ENCODE assay signal across 12 mouse cellular contexts in genomic region chr11:99366791-99367190, GRCm38 (mm10). TPM values are rescaled to one million over a fixed set of nuclear protein-coding genes. Genes with fewer than 3 reads are reported as not detected.
DNase-seq lines count a peak whose midpoint lies in the region; ATAC-seq lines count a peak whose summit lies in the region.
"Had no signal": no experiment of that assay in that cellular context is flagged by ENCODE, and none has a peak within 500 bp of the region (broad histone marks: within the 10 kb centered on the region; RNA-seq: fewer than 3 reads in every experiment).

No protein-coding gene starts in this region.

- no peak overlapping the region for H3K4me3 ChIP-seq in embryonic facial prominence, embryonic 14.5 days (ENCODE audit: low read depth, low read length)
- H3K4me3 ChIP-seq: lung, embryonic 15.5 days; neural tube, embryonic 13.5 days had no signal

- intact Hi-C loops in gastrocnemius, postnatal 14 days (cut with DNase I; ENCODE audit: low total_unique reads) = no loop called here

- H3K4me1 ChIP-seq in embryonic facial prominence, embryonic 14.5 days (ENCODE audit: control insufficient read depth, insufficient read depth, low read length) = no peaks in the 10 kb centered on the region
- H3K4me1 ChIP-seq: lung, embryonic 15.5 days; neural tube, embryonic 13.5 days had no signal

- ATAC-seq in embryonic facial prominence, embryonic 14.5 days (ENCODE audit: low read depth) = no peak

- H3K4me2 ChIP-seq in embryonic facial prominence, embryonic 14.5 days (ENCODE audit: low read depth, low read length) = no peak overlapping the region
- H3K4me2 ChIP-seq: lung, embryonic 15.5 days; neural tube, embryonic 13.5 days had no signal

- 52% methylated on average over 10 of the region's 10 CpGs for WGBS in embryonic facial prominence, embryonic 14.5 days

- H3K9me3 ChIP-seq in embryonic facial prominence, embryonic 14.5 days (ENCODE audit: control insufficient read depth, low read length) = no peaks in the 10 kb centered on the region
- H3K9me3 ChIP-seq: lung, embryonic 15.5 days; neural tube, embryonic 13.5 days had no signal

- DNase-seq in gastrocnemius, postnatal 14 days = peak; percentile 32
- DNase-seq in gastrocnemius, postnatal 25 days = no peak
- peak; percentile 15 for DNase-seq in ovary, postnatal 14 days (ENCODE audit: low spot score)
- no peak for DNase-seq in ovary, postnatal 10 days (ENCODE audit: low spot score)
- peak; percentile 5 for DNase-seq in embryonic facial prominence, embryonic 14.5 days (ENCODE audit: low spot score)
- DNase-seq in thymus, postnatal 25 days = peak; percentile 11
- DNase-seq in c-Kit-positive CD71-positive TER-119-positive erythroid progenitor cells, embryonic 14.5 days (ENCODE audit: low spot score) = no peak
- no peak for DNase-seq in spleen, adult 18-20 months

- H3K27me3 ChIP-seq in embryonic facial prominence, embryonic 14.5 days (replicated peaks; ENCODE audit: control insufficient read depth, insufficient read depth, low read length) = no peaks in the 10 kb centered on the region
- H3K27me3 ChIP-seq: lung, embryonic 15.5 days; neural tube, embryonic 13.5 days had no signal

- H3K27ac ChIP-seq in embryonic facial prominence, embryonic 14.5 days (replicated peaks; ENCODE audit: low read depth, low read length) = no peak overlapping the region
- H3K27ac ChIP-seq: lung, embryonic 15.5 days; neural tube, embryonic 13.5 days had no signal

- no peak overlapping the region for H3K9ac ChIP-seq in embryonic facial prominence, embryonic 14.5 days (ENCODE audit: low read depth, low read length)
- H3K9ac ChIP-seq: lung, embryonic 15.5 days; neural tube, embryonic 13.5 days had no signal

- H3K36me3 ChIP-seq in embryonic facial prominence, embryonic 14.5 days (ENCODE audit: control insufficient read depth, insufficient read depth, low read length) = no peaks in the 10 kb centered on the region
- H3K36me3 ChIP-seq: lung, embryonic 15.5 days; neural tube, embryonic 13.5 days had no signal

RNA-seq across cellular contexts. Expression of gene Krt28, which starts 7.9 kb away (rescaled TPM):
- total RNA-seq in gastrocnemius, postnatal 14 days (2021) = not detected
- not detected for total RNA-seq in gastrocnemius, postnatal 25 days (2021)
- polyA plus RNA-seq in embryonic facial prominence, embryonic 14.5 days (2014; fragmentation: Nextera tagmentation; extraction: Ambion mirVana) = 2.8 and 3.4 TPM in 2 replicates
- polyA plus RNA-seq: stomach, embryonic 14.5 days had no signal

RNA-seq across cellular contexts. Expression of gene Krt27, which starts 15.9 kb away (rescaled TPM):
- total RNA-seq in gastrocnemius, postnatal 14 days (2021) = not detected
- total RNA-seq in gastrocnemius, postnatal 25 days (2021) = not detected
- 3.2 and 6.1 TPM in 2 replicates for polyA plus RNA-seq in embryonic facial prominence, embryonic 14.5 days (2014; fragmentation: Nextera tagmentation; extraction: Ambion mirVana)
- polyA plus RNA-seq: cortical plate, adult 2 months; lung, embryonic 15.5 days; stomach, embryonic 14.5 days had no signal

RNA-seq across cellular contexts. Expression of gene Krt10, which starts 22.4 kb away (rescaled TPM):
- 1 to 10 TPM; 4.5 to 5.7 TPM for total RNA-seq in gastrocnemius, postnatal 14 days (2021)
- 1 to 10 TPM; 4.0 to 5.5 TPM for total RNA-seq in gastrocnemius, postnatal 25 days (2021)
- 76.8 and 167 TPM in 2 replicates for polyA plus RNA-seq in embryonic facial prominence, embryonic 14.5 days (2014; fragmentation: Nextera tagmentation; extraction: Ambion mirVana)

RNA-seq across cellular contexts. Expression of gene Krt26, which starts 29.0 kb away (rescaled TPM):
- not detected for total RNA-seq in gastrocnemius, postnatal 14 days (2021)
- total RNA-seq in gastrocnemius, postnatal 25 days (2021) = not detected
- polyA plus RNA-seq in embryonic facial prominence, embryonic 14.5 days (2014; fragmentation: Nextera tagmentation; extraction: Ambion mirVana) = 0.24 and 0.42 TPM in 2 replicates
- polyA plus RNA-seq: lung, embryonic 15.5 days; stomach, embryonic 14.5 days had no signal

RNA-seq across cellular contexts. Expression of gene Krt25, which starts 44.0 kb away (rescaled TPM):
- total RNA-seq in gastrocnemius, postnatal 14 days (2021) = not detected
- total RNA-seq in gastrocnemius, postnatal 25 days (2021) = not detected
- 4.4 and 6.2 TPM in 2 replicates for polyA plus RNA-seq in embryonic facial prominence, embryonic 14.5 days (2014; fragmentation: Nextera tagmentation; extraction: Ambion mirVana)
- polyA plus RNA-seq: lung, embryonic 15.5 days; stomach, embryonic 14.5 days had no signal

Comparison
In these comparisons a context has a peak if more than half of its experiments do, and no peak if none do; other contexts are left out.
1. DNase-seq: peak in gastrocnemius, postnatal 14 days (single experiment), ovary, postnatal 14 days (single experiment), embryonic facial prominence, embryonic 14.5 days (single experiment) and thymus, postnatal 25 days (single experiment); none in gastrocnemius, postnatal 25 days (single experiment), ovary, postnatal 10 days (single experiment), c-Kit-positive CD71-positive TER-119-positive erythroid progenitor cells, embryonic 14.5 days (single experiment) and spleen, adult 18-20 months (0 of 2).